In the genomic region with DNA sequence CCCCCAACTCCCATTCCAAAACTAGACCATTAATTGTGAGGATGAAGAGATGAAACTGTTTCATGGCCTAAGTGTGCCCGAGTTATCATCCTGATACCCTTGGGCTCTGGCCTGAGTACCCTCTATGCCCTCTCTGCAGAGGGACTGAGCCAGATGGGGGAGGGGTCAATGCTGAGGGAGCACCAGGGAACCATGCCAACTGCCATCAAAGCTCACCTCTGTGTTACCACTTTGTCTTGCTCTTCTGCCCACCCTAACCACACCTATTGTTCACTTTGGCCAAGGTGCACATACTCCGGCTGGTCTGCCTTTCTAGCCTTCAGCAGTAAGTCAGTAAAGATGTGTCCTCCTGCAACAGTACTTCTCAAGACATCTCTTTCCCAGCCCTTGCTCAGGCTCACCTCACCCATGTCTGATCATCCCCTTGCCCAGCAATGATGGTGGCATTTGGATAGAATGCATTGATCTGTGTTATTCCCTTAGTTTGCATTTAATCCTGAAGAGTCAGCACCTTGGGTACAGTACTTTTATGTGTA, we compare ENCODE assay signal across 10 mouse cellular contexts. TPM values are rescaled to one million over a fixed set of nuclear protein-coding genes. Genes with fewer than 3 reads are reported as not detected.
DNase-seq lines count a peak whose midpoint lies in the region; ATAC-seq and TF ChIP-seq lines count a peak whose summit lies in the region.
"Had no signal": no experiment of that assay in that cellular context is flagged by ENCODE, and none has a peak within 500 bp of the region (broad histone marks: within the 10 kb centered on the region; RNA-seq: fewer than 3 reads in every experiment).

No protein-coding gene starts in this region.

- no peak overlapping the region for H3K9ac ChIP-seq in hindbrain, postnatal 0 days (replicated peaks; ENCODE audit: low read length)
- H3K9ac ChIP-seq in midbrain, embryonic 15.5 days = no peak overlapping the region

- no peaks in the 10 kb centered on the region for H3K27me3 ChIP-seq in kidney, adult 2 months (replicated peaks; ENCODE audit: control insufficient read depth, insufficient read depth, low read length)
- H3K27me3 ChIP-seq in embryonic facial prominence, embryonic 10.5 days (replicated peaks; ENCODE audit: low read depth, poor library complexity, severe bottlenecking) = peaks cover 11% of the 10 kb centered on the region; the same call in 1 of the 2 replicates
- no peaks in the 10 kb centered on the region for H3K27me3 ChIP-seq in hindbrain, postnatal 0 days (ENCODE audit: insufficient read depth, low read length)
- no peaks in the 10 kb centered on the region for H3K27me3 ChIP-seq in midbrain, embryonic 15.5 days (replicated peaks)

- no peak for TF ChIP-seq CTCF in kidney, adult 2 months (conservative IDR thresholded peaks at IDR 0.05; ENCODE audit: insufficient read depth, insufficient read length, low read depth, low read length)
- TF ChIP-seq CTCF in hindbrain, postnatal 0 days (IDR thresholded peaks at IDR 0.05; ENCODE audit: low read depth) = no peak

- no peak for TF ChIP-seq POLR2A in kidney, adult 2 months (IDR thresholded peaks at IDR 0.05; ENCODE audit: low read depth, low read length)

- H3K4me2 ChIP-seq in hindbrain, postnatal 0 days (ENCODE audit: low read depth, low read length) = no peak overlapping the region
- H3K4me2 ChIP-seq in midbrain, embryonic 15.5 days = no peak overlapping the region

- peak overlapping the region; percentile 85 for H3K27ac ChIP-seq in kidney, adult 2 months (ENCODE audit: insufficient read depth, low read depth, low read length)
- H3K27ac ChIP-seq in embryonic facial prominence, embryonic 10.5 days (replicated peaks) = peak overlapping the region; percentile 94
- H3K27ac ChIP-seq in hindbrain, postnatal 0 days = peak overlapping the region; percentile 95
- H3K27ac ChIP-seq in midbrain, embryonic 15.5 days = peak overlapping the region; percentile 84

- no peak overlapping the region for H3K4me3 ChIP-seq in kidney, adult 2 months (ENCODE audit: insufficient read depth, low read depth, low read length)
- H3K4me3 ChIP-seq in embryonic facial prominence, embryonic 10.5 days = peak overlapping the region; percentile 44
- no peak overlapping the region for H3K4me3 ChIP-seq in hindbrain, postnatal 0 days (ENCODE audit: low read length)
- no peak overlapping the region for H3K4me3 ChIP-seq in midbrain, embryonic 15.5 days

- DNase-seq in kidney, adult 2 months = no peak
- DNase-seq in kidney, postnatal 36 days = no peak
- no peak for DNase-seq in embryonic facial prominence, embryonic 10.5 days (ENCODE audit: low spot score)
- DNase-seq in hindbrain, postnatal 0 days (ENCODE audit: low spot score) = no peak
- no peak for DNase-seq in embryo, embryonic 9.5 days (ENCODE audit: extremely low spot score)
- no peak for DNase-seq in frontal cortex, postnatal 36 days (ENCODE audit: low spot score in 2 of 2)

- H3K9me3 ChIP-seq in embryonic facial prominence, embryonic 10.5 days = no peaks in the 10 kb centered on the region
- H3K9me3 ChIP-seq in hindbrain, postnatal 0 days (ENCODE audit: low read length) = no peaks in the 10 kb centered on the region
- H3K9me3 ChIP-seq in midbrain, embryonic 15.5 days = no peaks in the 10 kb centered on the region

- no peaks in the 10 kb centered on the region for H3K36me3 ChIP-seq in kidney, adult 2 months (ENCODE audit: control insufficient read depth, insufficient read depth, low read length)
- no peaks in the 10 kb centered on the region for H3K36me3 ChIP-seq in embryonic facial prominence, embryonic 10.5 days (replicated peaks)
- H3K36me3 ChIP-seq in hindbrain, postnatal 0 days (ENCODE audit: insufficient read depth, low read length) = no peaks in the 10 kb centered on the region
- H3K36me3 ChIP-seq in midbrain, embryonic 15.5 days (replicated peaks) = no peaks in the 10 kb centered on the region

- H3K4me1 ChIP-seq in kidney, adult 2 months (ENCODE audit: control insufficient read depth, insufficient read depth, low read length) = peaks cover 23% of the 10 kb centered on the region
- H3K4me1 ChIP-seq in embryonic facial prominence, embryonic 10.5 days = peaks cover 87% of the 10 kb centered on the region
- peaks cover 48% of the 10 kb centered on the region for H3K4me1 ChIP-seq in hindbrain, postnatal 0 days (ENCODE audit: insufficient read depth, low read length)
- peaks cover 48% of the 10 kb centered on the region for H3K4me1 ChIP-seq in midbrain, embryonic 15.5 days

- no peak for ATAC-seq in hindbrain, postnatal 0 days
- no peak for ATAC-seq in midbrain, embryonic 15.5 days (replicated peaks)
- no peak for ATAC-seq in megakaryocyte progenitor cell, adult 5-6 weeks (replicated peaks; ENCODE audit: poor library complexity)

- 90% methylated on average over 2 of the region's 2 CpGs for WGBS in kidney, adult 2 months
- 87% methylated on average over 2 of the region's 2 CpGs for WGBS in embryonic facial prominence, embryonic 10.5 days
- WGBS in hindbrain, postnatal 0 days = 63% methylated on average over 2 of the region's 2 CpGs
- 59% methylated on average over 2 of the region's 2 CpGs for WGBS in midbrain, embryonic 15.5 days

RNA-seq across cellular contexts. Expression of a gene that starts 14.6 kb away (rescaled TPM):
- 20.3 and 23.7 TPM in 2 replicates for polyA plus RNA-seq in kidney, adult 2 months (2012; rRNA removed)
- polyA plus RNA-seq in embryonic facial prominence, embryonic 10.5 days (2016; fragmentation: Nextera tagmentation; extraction: Ambion mirVana) = 32.5 and 40.4 TPM in 2 replicates
- total RNA-seq in hindbrain, postnatal 0 days (2014; rRNA removed) = 11.2 and 26.1 TPM in 2 replicates
- polyA plus RNA-seq in hindbrain, postnatal 0 days (2015; fragmentation: Nextera tagmentation; extraction: Ambion mirVana) = 13.2 and 14.8 TPM in 2 replicates
- polyA plus RNA-seq in midbrain, embryonic 15.5 days (2015; fragmentation: Nextera tagmentation; extraction: Ambion mirVana) = 37.2 and 42.2 TPM in 2 replicates
- total RNA-seq in megakaryocyte progenitor cell, adult 5-6 weeks (2015) = 14.2 and 22.2 TPM in 2 replicates
- 38.7 and 47.8 TPM in 2 replicates for total RNA-seq in megakaryocyte progenitor cell, adult 5-6 weeks (2017)

RNA-seq across cellular contexts. Expression of a gene that starts 27.3 kb away (rescaled TPM):
- 9.7 and 11.9 TPM in 2 replicates for polyA plus RNA-seq in kidney, adult 2 months (2012; rRNA removed)
- polyA plus RNA-seq in embryonic facial prominence, embryonic 10.5 days (2016; fragmentation: Nextera tagmentation; extraction: Ambion mirVana) = 2.0 and 2.2 TPM in 2 replicates
- 10.6 and 16.3 TPM in 2 replicates for total RNA-seq in hindbrain, postnatal 0 days (2014; rRNA removed)
- 17.0 and 21.8 TPM in 2 replicates for polyA plus RNA-seq in hindbrain, postnatal 0 days (2015; fragmentation: Nextera tagmentation; extraction: Ambion mirVana)
- 15.2 and 21.1 TPM in 2 replicates for polyA plus RNA-seq in midbrain, embryonic 15.5 days (2015; fragmentation: Nextera tagmentation; extraction: Ambion mirVana)
- not detected in 2 replicates for total RNA-seq in megakaryocyte progenitor cell, adult 5-6 weeks (2015)
- not detected in 2 replicates for total RNA-seq in megakaryocyte progenitor cell, adult 5-6 weeks (2017)
- total RNA-seq: common myeloid progenitor, adult 5-6 weeks had no signal

RNA-seq across cellular contexts. Expression of a gene that starts 46.7 kb away (rescaled TPM):
- not detected in 2 replicates for polyA plus RNA-seq in kidney, adult 2 months (2012; rRNA removed)
- 0.09 TPM in 1 of 2 replicates, not detected in the other for polyA plus RNA-seq in embryonic facial prominence, embryonic 10.5 days (2016; fragmentation: Nextera tagmentation; extraction: Ambion mirVana)
- 0.14 TPM in 1 of 2 replicates, not detected in the other for total RNA-seq in hindbrain, postnatal 0 days (2014; rRNA removed)
- polyA plus RNA-seq in hindbrain, postnatal 0 days (2015; fragmentation: Nextera tagmentation; extraction: Ambion mirVana) = 0.46 and 0.48 TPM in 2 replicates
- polyA plus RNA-seq in midbrain, embryonic 15.5 days (2015; fragmentation: Nextera tagmentation; extraction: Ambion mirVana) = 0.09 and 0.10 TPM in 2 replicates
- total RNA-seq in megakaryocyte progenitor cell, adult 5-6 weeks (2015) = 1.3 and 2.3 TPM in 2 replicates
- 0.74 and 1.8 TPM in 2 replicates for total RNA-seq in megakaryocyte progenitor cell, adult 5-6 weeks (2017)
- total RNA-seq: left cerebral cortex, postnatal 25 days had no signal
